Mouse (Mus musculus) hindbrain, embryonic 12.5 days (tissue): ENCODE results near the gene Gm10283. TPM values are rescaled to one million over a fixed set of nuclear protein-coding genes. Genes with fewer than 3 reads are reported as not detected.

Experiments used
- ATAC-seq: fragments of 200-750 bp; cut with Nextera tagmentation; 2 replicates; pipeline ENCODE4 v1.8.0; 2017; ENCODE audit warnings: moderate TSS enrichment; ENCODE audit not compliant: low FRiP score
- H3K27ac ChIP-seq: fragments of 300-500 bp; sonication (generic); 2 replicates; pipeline ENCODE4 v1.5.1; 2016; ENCODE audit warnings: mild to moderate bottlenecking
- H3K27me3 ChIP-seq: fragments of 300-500 bp; sonication (generic); 2 replicates; pipeline ENCODE4 v1.6.1; 2016; ENCODE audit warnings: mild to moderate bottlenecking
- H3K36me3 ChIP-seq: fragments of 300-500 bp; sonication (generic); 2 replicates; pipeline ENCODE4 v1.6.1; 2016; ENCODE audit warnings: mild to moderate bottlenecking
- H3K4me1 ChIP-seq: fragments of 300-500 bp; sonication (generic); 2 replicates; pipeline ENCODE4 v1.6.1; 2016
- H3K4me2 ChIP-seq: fragments of 300-500 bp; sonication (generic); replicated peaks from 2 replicates; pipeline ENCODE4 v1.6.1; 2016; ENCODE audit warnings: mild to moderate bottlenecking
- H3K4me3 ChIP-seq: fragments of 300-500 bp; sonication (generic); 2 replicates; pipeline ENCODE4 v1.5.1; 2016; ENCODE audit warnings: mild to moderate bottlenecking
- H3K9ac ChIP-seq: fragments of 300-500 bp; sonication (generic); 2 replicates; pipeline ENCODE4 v1.6.1; 2016; ENCODE audit warnings: mild to moderate bottlenecking, moderate library complexity
- H3K9me3 ChIP-seq: fragments of 300-500 bp; sonication (generic); replicated peaks from 2 replicates; pipeline ENCODE4 v1.6.1; 2016; ENCODE audit warnings: mild to moderate bottlenecking
- WGBS: fragments of 180-500 bp; shearing (Covaris S2); methylation state at CpG from one replicate; pipeline ENCODE4 v1.1.7; 2016; 5-methylcytosine and 5-hydroxymethylcytosine counted together
- polyA plus RNA-seq: library from polyadenylated mRNA; unstranded; fragments of >200 nt; fragmentation: Nextera tagmentation; extraction: Ambion mirVana; gene quantifications from 2 replicates; pipeline ENCODE4 v1.2.1, GENCODE M21; 2016

The Gm10283 gene
- polyA plus RNA-seq, 1 experiment from 2014 or later: not detected

DNA sequence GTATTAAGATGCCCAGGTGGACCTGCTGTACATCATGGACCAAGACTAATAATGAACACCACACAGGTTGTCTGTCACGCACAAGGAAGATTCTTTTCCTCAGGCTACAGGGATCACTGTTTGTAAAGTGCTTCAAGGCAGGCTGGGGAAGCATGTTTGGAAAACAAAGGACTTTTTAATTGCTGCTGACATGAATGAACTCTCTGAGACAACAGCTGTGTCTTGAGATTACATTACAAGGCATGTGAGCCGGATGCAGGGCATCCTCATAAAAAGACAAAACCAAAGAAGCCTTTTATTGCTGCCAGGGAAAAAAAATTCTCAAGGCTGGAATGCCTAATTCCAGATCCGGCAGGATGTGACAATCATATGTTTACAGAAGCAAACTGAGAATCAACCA lies 64.4 kb downstream of the Gm10283 start:
- Histone ChIP-seq H3K4me3 (no peak overlapping the region), H3K9ac (no peak overlapping the region), H3K27me3 (no peaks in the 10 kb centered on the region), H3K4me2 (no peak overlapping the region), H3K4me1 (no peaks in the 10 kb centered on the region), H3K9me3 (no peaks in the 10 kb centered on the region), H3K36me3 (no peaks in the 10 kb centered on the region), H3K27ac (no peak overlapping the region)
- no peak for ATAC-seq
- 51% methylated on average over 3 of the region's 3 CpGs for WGBS

DNA sequence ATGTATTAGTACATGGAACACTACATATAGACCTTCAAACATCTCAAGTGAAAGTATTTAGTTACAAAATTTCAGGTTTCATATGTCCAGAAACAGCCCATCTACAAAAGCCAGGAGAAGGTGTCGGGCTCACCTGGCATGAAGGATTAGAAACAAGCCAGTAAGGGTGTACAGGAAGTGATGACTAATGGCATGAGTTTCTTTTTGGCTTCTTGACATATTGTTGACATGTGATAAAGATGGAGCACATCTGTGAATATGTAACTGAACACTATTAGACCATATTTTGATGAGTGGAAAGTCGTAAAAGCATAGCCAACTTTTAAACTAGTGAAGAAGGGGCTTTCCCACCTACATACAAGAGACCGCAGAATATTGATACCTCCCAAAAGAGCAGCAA lies 66.1 kb downstream of the Gm10283 start:
- Histone ChIP-seq H3K36me3 (no peaks in the 10 kb centered on the region), H3K9me3 (no peaks in the 10 kb centered on the region), H3K27me3 (no peaks in the 10 kb centered on the region), H3K4me3 (no peak overlapping the region), H3K4me2 (no peak overlapping the region), H3K4me1 (no peaks in the 10 kb centered on the region), H3K27ac (no peak overlapping the region), H3K9ac (no peak overlapping the region)
- ATAC-seq: no peak
- 93% methylated on average over 3 of the region's 3 CpGs for WGBS

DNA sequence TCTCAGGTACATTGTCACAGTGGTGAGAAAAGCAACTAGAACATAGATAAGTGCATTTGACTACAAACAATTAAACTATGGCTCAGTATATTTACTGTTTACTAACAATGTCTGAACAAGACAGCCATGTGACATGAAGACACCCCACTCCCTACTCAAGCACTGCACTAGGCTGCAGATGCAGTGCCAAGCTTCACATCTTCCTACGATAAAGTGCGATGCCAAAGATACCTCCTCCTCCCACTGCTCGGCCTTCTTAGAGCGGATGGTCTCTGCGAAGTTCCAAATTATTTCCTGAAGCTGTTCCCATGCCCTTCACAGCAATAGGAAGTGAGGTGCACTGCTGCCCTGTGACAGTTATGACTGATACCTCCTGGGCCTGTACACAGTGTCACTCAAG lies 70.3 kb downstream of the Gm10283 start:
- Histone ChIP-seq H3K9ac (no peak overlapping the region), H3K4me2 (no peak overlapping the region), H3K27ac (no peak overlapping the region), H3K4me3 (no peak overlapping the region), H3K4me1 (no peaks in the 10 kb centered on the region), H3K9me3 (no peaks in the 10 kb centered on the region), H3K27me3 (no peaks in the 10 kb centered on the region), H3K36me3 (no peaks in the 10 kb centered on the region)
- 98% methylated on average over 5 of the region's 5 CpGs for WGBS
- no peak for ATAC-seq

DNA sequence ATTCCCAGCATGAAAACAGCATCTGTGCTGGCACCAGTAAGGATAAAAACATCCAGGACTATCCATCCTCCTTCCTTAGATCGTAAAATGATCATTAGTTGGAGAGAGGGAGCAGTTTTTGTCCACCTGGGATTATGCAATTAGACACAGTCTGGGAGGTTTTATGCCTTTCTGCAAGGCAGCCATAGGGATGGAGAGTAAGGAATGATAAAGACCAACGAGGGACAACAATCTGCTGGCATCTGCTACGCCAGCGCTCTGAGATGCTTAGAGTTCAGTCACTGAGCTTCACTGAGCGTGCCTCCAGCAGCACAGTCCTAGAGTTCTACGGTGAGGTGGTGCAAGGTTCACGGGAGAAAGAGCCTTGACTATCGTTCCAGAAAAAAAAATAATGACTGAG lies 96.6 kb downstream of the Gm10283 start:
- 86% methylated on average over 8 of the region's 8 CpGs for WGBS
- Histone ChIP-seq H3K27ac (no peak overlapping the region), H3K4me2 (no peak overlapping the region), H3K27me3 (no peaks in the 10 kb centered on the region), H3K9ac (no peak overlapping the region), H3K4me3 (no peak overlapping the region), H3K9me3 (no peaks in the 10 kb centered on the region), H3K4me1 (no peaks in the 10 kb centered on the region), H3K36me3 (no peaks in the 10 kb centered on the region)
- no peak for ATAC-seq

DNA sequence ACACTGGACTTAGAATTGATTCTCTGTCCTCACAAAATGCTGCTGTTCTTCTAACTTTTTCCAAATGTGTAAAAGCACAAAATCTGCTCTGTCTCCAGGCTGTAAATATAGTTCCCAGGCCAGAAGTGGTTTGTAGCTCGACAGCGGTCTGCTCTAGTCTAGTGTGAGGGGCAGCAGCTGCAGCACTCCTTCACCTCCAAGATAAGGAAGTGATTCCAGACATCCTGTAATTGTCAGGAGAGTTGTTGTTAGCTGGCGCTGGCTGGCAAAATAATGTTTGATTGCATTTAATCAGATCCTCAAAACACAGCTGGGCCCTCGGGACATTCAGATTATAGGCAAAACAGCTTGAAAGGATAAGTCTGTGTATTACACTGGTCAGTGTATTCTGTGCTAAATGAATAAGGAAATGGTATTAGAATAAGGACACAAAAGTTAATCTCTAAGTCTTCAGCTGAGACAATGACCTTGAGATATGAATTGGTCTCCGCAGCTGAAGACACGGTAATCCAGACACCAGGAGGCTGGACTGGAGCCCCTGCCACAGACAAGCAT lies 97.9 kb downstream of the Gm10283 start:
- Histone ChIP-seq H3K4me3 (no peak overlapping the region), H3K36me3 (no peaks in the 10 kb centered on the region), H3K27me3 (no peaks in the 10 kb centered on the region), H3K9ac (no peak overlapping the region), H3K27ac (no peak overlapping the region), H3K4me1 (no peaks in the 10 kb centered on the region), H3K9me3 (no peaks in the 10 kb centered on the region), H3K4me2 (no peak overlapping the region)
- ATAC-seq: no peak
- 70% methylated on average over 6 of the region's 6 CpGs for WGBS

DNA sequence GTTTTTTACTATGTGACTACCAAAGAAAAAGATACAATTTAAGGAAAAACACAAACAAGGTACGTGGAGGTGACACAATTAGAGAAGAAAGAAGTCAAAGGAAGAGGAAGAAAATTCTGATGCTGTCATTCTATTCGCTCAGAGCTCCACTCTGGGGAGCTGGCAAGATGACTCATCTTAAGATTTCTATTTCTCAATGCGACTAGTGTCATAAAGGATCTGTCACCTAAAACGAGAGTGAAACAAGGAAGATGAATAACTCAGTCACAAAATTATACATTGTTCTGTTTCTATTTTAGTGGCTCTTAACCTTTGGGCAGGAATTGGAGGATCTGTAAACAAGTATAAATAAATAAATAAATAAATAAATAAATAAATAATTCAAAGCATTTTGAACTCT lies 109.3 kb downstream of the Gm10283 start:
- 89% methylated on average over 4 of the region's 4 CpGs for WGBS
- no peaks in the 10 kb centered on the region for H3K36me3 ChIP-seq
- no peak for ATAC-seq
- H3K9ac ChIP-seq: no peak overlapping the region
- no peak overlapping the region for H3K4me3 ChIP-seq
- H3K27ac ChIP-seq: no peak overlapping the region
- H3K27me3 ChIP-seq: no peaks in the 10 kb centered on the region
- no peak overlapping the region for H3K4me2 ChIP-seq
- no peaks in the 10 kb centered on the region for H3K9me3 ChIP-seq
- no peaks in the 10 kb centered on the region for H3K4me1 ChIP-seq

DNA sequence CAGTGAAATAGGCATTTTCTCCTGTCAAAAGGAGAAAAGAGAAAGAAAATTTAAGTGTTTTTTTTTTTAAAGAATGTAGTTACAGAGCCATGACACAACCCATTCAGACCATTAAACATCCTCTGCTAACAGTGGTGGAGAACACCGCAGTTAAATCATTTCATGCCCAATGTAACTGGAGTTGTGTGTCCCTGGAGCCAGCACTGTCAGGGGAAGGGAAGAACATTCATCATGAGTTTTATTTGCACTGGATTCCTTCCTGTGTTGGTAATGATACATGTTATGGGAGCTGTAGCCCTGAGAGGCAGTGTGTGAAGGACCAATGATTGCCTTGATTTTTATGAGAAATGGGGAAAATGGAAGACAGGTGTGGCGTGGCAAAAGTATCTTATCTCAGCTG lies 116.4 kb downstream of the Gm10283 start:
- Histone ChIP-seq H3K27ac (no peak overlapping the region), H3K9ac (no peak overlapping the region), H3K9me3 (no peaks in the 10 kb centered on the region), H3K4me2 (no peak overlapping the region), H3K4me3 (no peak overlapping the region), H3K36me3 (no peaks in the 10 kb centered on the region), H3K4me1 (no peaks in the 10 kb centered on the region), H3K27me3 (no peaks in the 10 kb centered on the region)
- ATAC-seq: no peak
- WGBS: 86% methylated on average over 2 of the region's 2 CpGs

Other genes with a start within 250 kb of the Gm10283 start
- gene Aadat, start 2.7 kb upstream of the Gm10283 start, polyA plus RNA-seq: 0.68 and 1.1 TPM in 2 replicates
- gene Mfap3l, start 129.6 kb upstream of the Gm10283 start, polyA plus RNA-seq: 2.1 and 2.6 TPM in 2 replicates